In genomic region chr19:4436254-4436653, GRCm38 (mm10) we compare ENCODE assay signal across 29 mouse cellular contexts. TPM values are rescaled to one million over a fixed set of nuclear protein-coding genes. Genes with fewer than 3 reads are reported as not detected.
DNase-seq lines count a peak whose midpoint lies in the region; ATAC-seq and TF ChIP-seq lines count a peak whose summit lies in the region.
"Had no signal": no experiment of that assay in that cellular context is flagged by ENCODE, and none has a peak within 500 bp of the region (broad histone marks: within the 10 kb centered on the region; RNA-seq: fewer than 3 reads in every experiment).

No protein-coding gene starts in this region.

- no peak overlapping the region for H3K27ac ChIP-seq in heart, embryonic 11.5 days (ENCODE audit: low read depth, low read length)
- H3K27ac ChIP-seq in liver, adult 2 months (replicated peaks; ENCODE audit: insufficient read depth, low read depth, low read length) = no peak overlapping the region
- H3K27ac ChIP-seq in liver, postnatal 0 days (ENCODE audit: low read depth) = no peak overlapping the region
- peak overlapping the region; percentile 77 for H3K27ac ChIP-seq in small intestine, adult 2 months (ENCODE audit: insufficient read depth, low read depth, low read length)
- H3K27ac ChIP-seq: embryonic facial prominence, embryonic 10.5 days; embryonic facial prominence, embryonic 13.5 days; forebrain, embryonic 12.5 days; forebrain, embryonic 15.5 days; heart, adult 2 months; heart, embryonic 15.5 days; hindbrain, embryonic 14.5 days; hindbrain, postnatal 0 days had no signal

- intact Hi-C loops in gastrocnemius, postnatal 36 days (cut with DNase I) = no loop called here
- intact Hi-C loops in left cerebral cortex, postnatal 14 days (cut with DNase I) = no loop called here

- peak; percentile 84 for DNase-seq in heart, adult 11 months
- DNase-seq in liver, adult 2 months (ENCODE audit: extremely low read depth, low read depth, low spot score) = peak; percentile 51
- DNase-seq in liver, postnatal 0 days = no peak
- DNase-seq in gastrocnemius, postnatal 36 days = no peak
- no peak for DNase-seq in left cerebral cortex, postnatal 14 days (ENCODE audit: low spot score in 2 of 2)
- DNase-seq: adrenal gland, postnatal 14 days; cerebellum, adult 11-12 months; cerebellum, adult 8-10 months; cerebellum, postnatal 10 days; cerebellum, postnatal 36 days; embryo, embryonic 11 days; heart, adult 2 months; heart, postnatal 10 days; heart, postnatal 36 days had no signal

- H3K9me3 ChIP-seq in heart, embryonic 11.5 days (replicated peaks; ENCODE audit: control insufficient read depth, low read length) = no peaks in the 10 kb centered on the region
- H3K9me3 ChIP-seq in liver, postnatal 0 days (ENCODE audit: low read length) = no peaks in the 10 kb centered on the region
- H3K9me3 ChIP-seq: embryonic facial prominence, embryonic 10.5 days; embryonic facial prominence, embryonic 13.5 days; forebrain, embryonic 12.5 days; forebrain, embryonic 15.5 days; heart, embryonic 12.5 days; heart, embryonic 15.5 days had no signal

- H3K9ac ChIP-seq in heart, embryonic 11.5 days (ENCODE audit: low read depth, low read length) = no peak overlapping the region
- H3K9ac ChIP-seq in liver, adult 2 months (ENCODE audit: low read depth, low read length) = no peak overlapping the region
- no peak overlapping the region for H3K9ac ChIP-seq in liver, postnatal 0 days (replicated peaks)
- H3K9ac ChIP-seq: embryonic facial prominence, embryonic 13.5 days; forebrain, embryonic 12.5 days; forebrain, embryonic 15.5 days; heart, embryonic 12.5 days; heart, embryonic 15.5 days; hindbrain, embryonic 14.5 days had no signal

- H3K36me3 ChIP-seq in heart, embryonic 11.5 days (ENCODE audit: control insufficient read depth, insufficient read depth, low read length) = peaks cover 4% of the 10 kb centered on the region; the same call in 1 of the 2 replicates
- peaks cover 4% of the 10 kb centered on the region for H3K36me3 ChIP-seq in liver, adult 2 months (ENCODE audit: control insufficient read depth, insufficient read depth, low read length)
- H3K36me3 ChIP-seq in liver, postnatal 0 days (replicated peaks; ENCODE audit: insufficient read depth, low read length) = no peaks in the 10 kb centered on the region
- peaks cover 9% of the 10 kb centered on the region for H3K36me3 ChIP-seq in small intestine, adult 2 months (ENCODE audit: control insufficient read depth, insufficient read depth, low read length)
- H3K36me3 ChIP-seq: forebrain, embryonic 12.5 days; forebrain, embryonic 15.5 days had no signal

- WGBS in heart, embryonic 11.5 days (ENCODE audit: insufficient replicate concordance) = 37% methylated on average over 3 of the region's 3 CpGs
- 60% methylated on average over 3 of the region's 3 CpGs for whole genome bisulfite sequencing in liver, adult 2 months
- WGBS in liver, postnatal 0 days (ENCODE audit: insufficient replicate concordance) = 74% methylated on average over 3 of the region's 3 CpGs
- WGBS in small intestine, adult 2 months = 48% methylated on average over 3 of the region's 3 CpGs

- H3K27me3 ChIP-seq in heart, embryonic 11.5 days (ENCODE audit: control insufficient read depth, insufficient read depth, low read length) = no peaks in the 10 kb centered on the region
- no peaks in the 10 kb centered on the region for H3K27me3 ChIP-seq in liver, adult 2 months (ENCODE audit: control insufficient read depth, insufficient read depth, low read length)
- peaks cover 16% of the 10 kb centered on the region for H3K27me3 ChIP-seq in liver, postnatal 0 days (ENCODE audit: insufficient read depth, low read length)
- H3K27me3 ChIP-seq in small intestine, adult 2 months (ENCODE audit: control insufficient read depth, insufficient read depth, low read length) = no peaks in the 10 kb centered on the region
- H3K27me3 ChIP-seq: embryonic facial prominence, embryonic 13.5 days; heart, embryonic 12.5 days; heart, embryonic 15.5 days had no signal

- ATAC-seq in heart, embryonic 11.5 days (replicated peaks; ENCODE audit: insufficient number of reproducible peaks, low FRiP score, low TSS enrichment) = no peak
- no peak for ATAC-seq in liver, postnatal 0 days
- ATAC-seq in megakaryocyte-erythroid progenitor cell, adult 5-6 weeks (replicated peaks; ENCODE audit: low FRiP score, low TSS enrichment, poor library complexity, severe bottlenecking) = peak; percentile 10; the same call in 1 of the 2 replicates
- ATAC-seq: CD4-positive, CD25-positive, alpha-beta regulatory T cell, adult 4 months; forebrain, embryonic 15.5 days; hindbrain, postnatal 0 days; inflammation-experienced regulatory T-cells, adult 6 months had no signal

- H3K79me2 ChIP-seq in liver, adult 2 months (ENCODE audit: control insufficient read depth, insufficient read depth, low read length) = peaks cover 28% of the 10 kb centered on the region

- no peak for TF ChIP-seq CTCF in liver, adult 2 months (IDR thresholded peaks at IDR 0.05; ENCODE audit: low read depth, low read length)
- no peak for TF ChIP-seq CTCF in liver, postnatal 0 days (IDR thresholded peaks at IDR 0.05; ENCODE audit: low read depth)
- no peak for TF ChIP-seq CTCF in small intestine, adult 2 months (IDR thresholded peaks at IDR 0.05; ENCODE audit: extremely low read depth, insufficient read length, insufficient replicate concordance, low read depth, low read length)

- H3K4me1 ChIP-seq in heart, embryonic 11.5 days (ENCODE audit: control insufficient read depth, insufficient read depth, low read length) = peaks cover 21% of the 10 kb centered on the region
- H3K4me1 ChIP-seq in liver, adult 2 months (ENCODE audit: control insufficient read depth, insufficient read depth, low read length) = peaks cover 27% of the 10 kb centered on the region
- H3K4me1 ChIP-seq in liver, postnatal 0 days (ENCODE audit: insufficient read depth) = peaks cover 18% of the 10 kb centered on the region
- H3K4me1 ChIP-seq in small intestine, adult 2 months (ENCODE audit: control insufficient read depth, insufficient read depth, insufficient read length, low read length) = peaks cover 23% of the 10 kb centered on the region

- H3K4me2 ChIP-seq in heart, embryonic 11.5 days = no peak overlapping the region
- no peak overlapping the region for H3K4me2 ChIP-seq in liver, postnatal 0 days (ENCODE audit: low read depth, low read length)
- H3K4me2 ChIP-seq: embryonic facial prominence, embryonic 13.5 days; forebrain, embryonic 12.5 days; forebrain, embryonic 15.5 days; heart, embryonic 12.5 days; heart, embryonic 15.5 days; hindbrain, embryonic 14.5 days had no signal

- no peak for TF ChIP-seq EP300 in liver, postnatal 0 days (IDR thresholded peaks at IDR 0.05; ENCODE audit: low read depth)

- no peak for TF ChIP-seq POLR2A in liver, adult 2 months (IDR thresholded peaks at IDR 0.05; ENCODE audit: extremely low read depth, insufficient read depth, low read length)
- TF ChIP-seq POLR2A in small intestine, adult 2 months (IDR thresholded peaks at IDR 0.05; ENCODE audit: low read depth, low read length) = no peak

- H3K4me3 ChIP-seq in heart, embryonic 11.5 days (ENCODE audit: low read depth, low read length) = no peak overlapping the region
- H3K4me3 ChIP-seq in liver, adult 2 months (ENCODE audit: insufficient read depth, low read depth, low read length) = no peak overlapping the region
- no peak overlapping the region for H3K4me3 ChIP-seq in liver, postnatal 0 days (ENCODE audit: low read depth, low read length)
- H3K4me3 ChIP-seq in small intestine, adult 2 months (ENCODE audit: low read depth, low read length) = peak overlapping the region; percentile 13; the same call in 1 of the 2 replicates
- H3K4me3 ChIP-seq: embryonic facial prominence, embryonic 10.5 days; embryonic facial prominence, embryonic 13.5 days; erythroblast, embryonic 14.5 days; forebrain, embryonic 12.5 days; forebrain, embryonic 15.5 days; heart, adult 2 months; heart, embryonic 12.5 days; heart, embryonic 15.5 days had no signal

RNA-seq across cellular contexts. Expression of gene Rhod, which starts 3.0 kb away (rescaled TPM):
- 28.5 and 31.1 TPM in 2 replicates for polyA plus RNA-seq in heart, embryonic 11.5 days (2014; fragmentation: Nextera tagmentation; extraction: Ambion mirVana)
- 23.9 and 33.7 TPM in 2 replicates for total RNA-seq in liver, adult 2 months (2014; rRNA removed)
- 34.9 and 39.6 TPM in 2 replicates for polyA plus RNA-seq in liver, adult 2 months (2012; rRNA removed)
- 14.8 and 19.0 TPM in 2 replicates for polyA plus RNA-seq in liver, postnatal 0 days (2015; fragmentation: Nextera tagmentation; extraction: Ambion mirVana)
- 0.72 TPM in 1 of 2 replicates, not detected in the other for total RNA-seq in megakaryocyte-erythroid progenitor cell, adult 5-6 weeks (2014; fragmentation: Nextera tagmentation)
- total RNA-seq in megakaryocyte-erythroid progenitor cell, adult 5-6 weeks (2017) = not detected in 2 replicates
- 56.0 and 168 TPM in 2 replicates for polyA plus RNA-seq in small intestine, adult 2 months (2012; rRNA removed)
- total RNA-seq in gastrocnemius, postnatal 36 days (2021) = under 1 TPM; 0.39 to 0.69 TPM
- total RNA-seq in left cerebral cortex, postnatal 14 days (2021) = 1 to 10 TPM; 1.3 to 1.4 TPM
- total RNA-seq: MEL had no signal
- polyA plus RNA-seq: erythroblast, embryonic 14.5 days had no signal

RNA-seq across cellular contexts. Expression of gene Kdm2a, which starts 38.2 kb away (rescaled TPM):
- 34.8 and 44.9 TPM in 2 replicates for polyA plus RNA-seq in heart, embryonic 11.5 days (2014; fragmentation: Nextera tagmentation; extraction: Ambion mirVana)
- 29.6 and 32.7 TPM in 2 replicates for total RNA-seq in liver, adult 2 months (2014; rRNA removed)
- polyA plus RNA-seq in liver, adult 2 months (2012; rRNA removed) = 39.5 and 52.6 TPM in 2 replicates
- polyA plus RNA-seq in liver, postnatal 0 days (2015; fragmentation: Nextera tagmentation; extraction: Ambion mirVana) = 7.8 and 8.5 TPM in 2 replicates
- 74.8 and 89.7 TPM in 2 replicates for total RNA-seq in megakaryocyte-erythroid progenitor cell, adult 5-6 weeks (2014; fragmentation: Nextera tagmentation)
- 49.0 and 79.7 TPM in 2 replicates for total RNA-seq in megakaryocyte-erythroid progenitor cell, adult 5-6 weeks (2017)
- polyA plus RNA-seq in small intestine, adult 2 months (2012; rRNA removed) = 37.8 and 100 TPM in 2 replicates
- total RNA-seq in gastrocnemius, postnatal 36 days (2021) = 10 to 100 TPM; 26.5 to 32.2 TPM
- 10 to 100 TPM; 62.1 to 74.9 TPM for total RNA-seq in left cerebral cortex, postnatal 14 days (2021)

RNA-seq across cellular contexts. Expression of gene Syt12, which starts 41.0 kb away (rescaled TPM):
- polyA plus RNA-seq in heart, embryonic 11.5 days (2014; fragmentation: Nextera tagmentation; extraction: Ambion mirVana) = 0.72 and 1.3 TPM in 2 replicates
- total RNA-seq in liver, adult 2 months (2014; rRNA removed) = 0.27 and 0.28 TPM in 2 replicates
- polyA plus RNA-seq in liver, adult 2 months (2012; rRNA removed) = 0.47 and 0.91 TPM in 2 replicates
- 0.15 and 0.19 TPM in 2 replicates for polyA plus RNA-seq in liver, postnatal 0 days (2015; fragmentation: Nextera tagmentation; extraction: Ambion mirVana)
- total RNA-seq in megakaryocyte-erythroid progenitor cell, adult 5-6 weeks (2014; fragmentation: Nextera tagmentation) = not detected in 2 replicates
- total RNA-seq in megakaryocyte-erythroid progenitor cell, adult 5-6 weeks (2017) = not detected in 2 replicates
- polyA plus RNA-seq in small intestine, adult 2 months (2012; rRNA removed) = 9.3 and 41.8 TPM in 2 replicates
- 1 to 10 TPM; 8.5 to 8.6 TPM for total RNA-seq in gastrocnemius, postnatal 36 days (2021)
- 10 to 100 TPM; 30.8 to 31.7 TPM for total RNA-seq in left cerebral cortex, postnatal 14 days (2021)
- total RNA-seq: MEL had no signal
- polyA plus RNA-seq: CD4-positive, CD25-positive, alpha-beta regulatory T cell, adult 4 months; erythroblast, embryonic 14.5 days had no signal

Comparison
In these comparisons a context has a peak if more than half of its experiments do, and no peak if none do; other contexts are left out.
1. DNase-seq: peak in heart, adult 11 months (single experiment) and liver, adult 2 months (single experiment); none in liver, postnatal 0 days (single experiment), gastrocnemius, postnatal 36 days (0 of 2) and left cerebral cortex, postnatal 14 days (0 of 2).
2. RNA of gene Rhod, which starts 3.0 kb away (total RNA-seq): 23.9 to 33.7 TPM in liver, adult 2 months; 1.3 to 1.4 TPM in left cerebral cortex, postnatal 14 days, 0.39 to 0.69 TPM in gastrocnemius, postnatal 36 days and 0.72 TPM in megakaryocyte-erythroid progenitor cell, adult 5-6 weeks; every median in the first group is over 10 times any median in the second.